Mouse (Mus musculus) cerebellum, adult 2 months (tissue): Measurements from ENCODE around the gene Gbp6.
"Not testable (repeated sequence)": the region's sequence is repeated elsewhere in the genome, so short reads cannot be mapped to it uniquely, and the experiment has no call there.

Experiments used
- CTCF ChIP-seq: fragments of 200-500 bp; IDR thresholded peaks from 2 replicates; pipeline ENCODE4 v1.5.1; 2011; ENCODE audit warnings: low read depth, mild to moderate bottlenecking, control low read depth, low read length, moderate library complexity, borderline replicate concordance; ENCODE audit not compliant: insufficient read depth
- POLR2A ChIP-seq: fragments of 200-500 bp; IDR thresholded peaks from 2 replicates; pipeline ENCODE4 v1.6.1; 2011; ENCODE audit warnings: low read length, control low read depth, borderline replicate concordance; ENCODE audit not compliant: insufficient read depth

- TF ChIP-seq CTCF, POLR2A: not testable (repeated sequence)
These were observed 32.8 kb downstream of the Gbp6 start for GRCm38 (mm10) chr5:105260673-105261072.
